Mouse (Mus musculus): ENCODE data around the gene Zfp398.

GRCm38 (mm10) chr6:47818721-47819120 is 16.7 kb upstream of the Zfp398 start:
- TF ChIP-seq CTCF (conservative IDR thresholded peaks at IDR 0.05 in 1 of 2, IDR thresholded peaks at IDR 0.05 in 1 of 2; ENCODE audit: low read depth in 2 of 2, low read length in 2 of 2) (no peak), MAX (IDR thresholded peaks at IDR 0.05; ENCODE audit: low read length) (no peak), POLR2A (IDR thresholded peaks at IDR 0.05; ENCODE audit: low read depth, low read length) (no peak), NRF1 (IDR thresholded peaks at IDR 0.05; ENCODE audit: low read depth, low read length) (no peak), E2F4 (IDR thresholded peaks at IDR 0.05; ENCODE audit: insufficient replicate concordance, low read depth, low read length) (no peak), MAZ (IDR thresholded peaks at IDR 0.05; ENCODE audit: low read depth, low read length) (no peak), EP300 (IDR thresholded peaks at IDR 0.05; ENCODE audit: low read length) (no peak), SMC3 (IDR thresholded peaks at IDR 0.05; ENCODE audit: low read depth, low read length) (no peak), CHD1 (IDR thresholded peaks at IDR 0.05; ENCODE audit: low read depth, low read length) (no peak), KAT2A (IDR thresholded peaks at IDR 0.05; ENCODE audit: insufficient replicate concordance, low read length) (no peak), MXI1 (IDR thresholded peaks at IDR 0.05; ENCODE audit: low read depth, low read length) (no peak), HCFC1 (IDR thresholded peaks at IDR 0.05; ENCODE audit: low read depth, low read length) (no peak), MEF2A (IDR thresholded peaks at IDR 0.05; ENCODE audit: borderline replicate concordance, low read depth, low read length) (no peak), POLR2AphosphoS2 (IDR thresholded peaks at IDR 0.05; ENCODE audit: low read depth, low read length) (no peak)

All from CH12.LX (cell line).